In the genomic region with DNA sequence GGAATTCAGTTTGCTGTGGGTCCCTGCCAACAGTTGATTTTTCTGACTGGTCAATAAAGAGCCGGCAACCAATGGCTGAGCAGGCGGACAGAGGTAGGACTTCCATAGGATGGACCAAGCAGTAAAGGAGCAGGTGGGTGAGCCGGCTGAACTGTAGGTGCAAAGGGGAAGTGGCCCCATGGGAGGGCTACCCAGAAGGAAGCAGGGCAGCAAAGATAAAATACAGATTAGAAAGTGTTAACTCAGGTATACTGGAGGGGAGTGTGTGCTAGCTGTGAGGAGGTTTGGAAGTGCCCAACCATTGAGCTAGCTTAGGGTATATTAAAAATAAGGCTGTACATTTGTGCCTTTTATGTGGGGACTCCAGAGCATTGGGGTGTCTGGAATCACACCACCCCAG, we compare ENCODE assay signal across 36 mouse cellular contexts. TPM values are rescaled to one million over a fixed set of nuclear protein-coding genes. Genes with fewer than 3 reads are reported as not detected.
"Had no signal": no experiment of that assay in that cellular context is flagged by ENCODE, and none has a peak within 500 bp of the region (broad histone marks: within the 10 kb centered on the region; RNA-seq: fewer than 3 reads in every experiment).

No protein-coding gene starts in this region.

- H3K9me3 ChIP-seq: heart, embryonic 10.5 days; heart, embryonic 12.5 days; heart, embryonic 13.5 days; heart, embryonic 15.5 days; hindbrain, embryonic 10.5 days; hindbrain, embryonic 12.5 days; hindbrain, embryonic 13.5 days; hindbrain, embryonic 15.5 days; kidney, embryonic 15.5 days had no signal

- DNase-seq: heart, postnatal 10 days; heart, postnatal 14 days; heart, postnatal 36 days; heart, postnatal 4 days; kidney, adult 11 months; kidney, adult 18-20 months; kidney, adult 2 months; kidney, adult 8-10 months; kidney, adult 9 months; kidney, postnatal 10 days; kidney, postnatal 14 days; kidney, postnatal 25 days; kidney, postnatal 36 days; kidney, postnatal 4 days; layer of hippocampus, adult 9-11 months; layer of hippocampus, postnatal 36 days had no signal

- ATAC-seq: hindbrain, embryonic 16.5 days; hindbrain, postnatal 0 days; inflammation-experienced regulatory T-cells, adult 6 months; intestine, postnatal 0 days had no signal

- H3K27me3 ChIP-seq: heart, embryonic 12.5 days; heart, embryonic 13.5 days; heart, embryonic 15.5 days; hindbrain, embryonic 12.5 days; hindbrain, embryonic 13.5 days; hindbrain, embryonic 15.5 days; kidney, embryonic 15.5 days had no signal

- H3K9ac ChIP-seq: heart, embryonic 12.5 days; heart, embryonic 13.5 days; heart, embryonic 15.5 days; hindbrain, embryonic 12.5 days; hindbrain, embryonic 13.5 days; hindbrain, embryonic 14.5 days; hindbrain, embryonic 15.5 days; kidney, embryonic 15.5 days had no signal

- H3K4me1 ChIP-seq: heart, embryonic 10.5 days; heart, embryonic 12.5 days; heart, embryonic 13.5 days; heart, embryonic 15.5 days; hindbrain, embryonic 10.5 days; hindbrain, embryonic 12.5 days; hindbrain, embryonic 13.5 days; hindbrain, embryonic 15.5 days; kidney, embryonic 15.5 days had no signal

- H3K4me2 ChIP-seq: heart, embryonic 11.5 days; heart, embryonic 12.5 days; heart, embryonic 13.5 days; heart, embryonic 15.5 days; hindbrain, embryonic 12.5 days; hindbrain, embryonic 13.5 days; hindbrain, embryonic 14.5 days; hindbrain, embryonic 15.5 days; kidney, embryonic 15.5 days had no signal

- H3K27ac ChIP-seq: heart, embryonic 10.5 days; heart, embryonic 13.5 days; heart, embryonic 15.5 days; hindbrain, embryonic 10.5 days; hindbrain, embryonic 12.5 days; hindbrain, embryonic 13.5 days; hindbrain, embryonic 14.5 days; hindbrain, embryonic 15.5 days; hindbrain, postnatal 0 days; kidney, embryonic 15.5 days; kidney, postnatal 0 days; layer of hippocampus, adult 2 months had no signal

- H3K4me3 ChIP-seq: heart, embryonic 10.5 days; heart, embryonic 12.5 days; heart, embryonic 13.5 days; heart, embryonic 15.5 days; hindbrain, embryonic 10.5 days; hindbrain, embryonic 12.5 days; hindbrain, embryonic 13.5 days; hindbrain, embryonic 15.5 days; kidney, embryonic 15.5 days; layer of hippocampus, adult 2 months had no signal

RNA-seq across cellular contexts. Expression of gene Angptl3, which starts 47.3 kb away (rescaled TPM):
- total RNA-seq: hindbrain, postnatal 0 days; layer of hippocampus, adult 18-20 months; layer of hippocampus, adult 2 months; layer of hippocampus, postnatal 10 days had no signal
- polyA plus RNA-seq: inflammation-experienced regulatory T-cells, adult 6 months; large intestine, adult 2 months had no signal
